Mouse (Mus musculus): Measurements from ENCODE around the gene Stpg1. TPM values are rescaled to one million over a fixed set of nuclear protein-coding genes. Genes with fewer than 3 reads are reported as not detected.

Gene Stpg1
- 0.34 and 0.43 TPM in 2 replicates for polyA plus RNA-seq (2015; fragmentation: Nextera tagmentation; extraction: Ambion mirVana)

GRCm38 (mm10) chr4:135494521-135495396 is at the start of gene Stpg1, which contains the start of gene Nipal3:
Gene Stpg1 (plus strand): TSS chr4:135494790.
Gene Nipal3 (minus strand): TSS chr4:135495038.
- peak within 1 kb of the TSS; percentile 81 for H3K4me2 ChIP-seq
- H3K36me3 ChIP-seq = peaks cover 5% of the 10 kb centered on the region; the same call in 1 of the 2 replicates
- H3K27ac ChIP-seq = peak within 1 kb of the TSS; percentile 53
- H3K27me3 ChIP-seq = no peaks in the 10 kb centered on the region
- WGBS = under 1% methylated on average over 53 of the region's 53 CpGs
- H3K9ac ChIP-seq = peak within 1 kb of the TSS; percentile 63
- peaks cover 17% of the 10 kb centered on the region for H3K4me1 ChIP-seq (replicated peaks)
- ATAC-seq (replicated peaks; ENCODE audit: insufficient number of reproducible peaks, insufficient read depth, low FRiP score, low read depth) = peak; percentile 93
- no peaks in the 10 kb centered on the region for H3K9me3 ChIP-seq (replicated peaks)
- peak within 1 kb of the TSS; percentile 65 for H3K4me3 ChIP-seq

- Histone ChIP-seq H3K4me1 (replicated peaks) (peaks cover 18% of the 10 kb centered on the region), H3K9ac (no peak overlapping the region), H3K4me3 (peak overlapping the region; percentile 6; the same call in 1 of the 2 replicates), H3K4me2 (peak overlapping the region; percentile 47), H3K9me3 (replicated peaks) (no peaks in the 10 kb centered on the region), H3K27ac (peak overlapping the region; percentile 29; the same call in 1 of the 2 replicates), H3K27me3 (no peaks in the 10 kb centered on the region), H3K36me3 (no peaks in the 10 kb centered on the region)
- 0 out of 2 replicates have a peak, but pooled peaks have one; percentile 22 for ATAC-seq (replicated peaks; ENCODE audit: insufficient number of reproducible peaks, insufficient read depth, low FRiP score, low read depth)
- WGBS = 36% methylated on average over 18 of the region's 18 CpGs
These were observed 43.1 kb upstream of the Stpg1 start for GRCm38 (mm10) chr4:135451360-135452015.

DNA sequence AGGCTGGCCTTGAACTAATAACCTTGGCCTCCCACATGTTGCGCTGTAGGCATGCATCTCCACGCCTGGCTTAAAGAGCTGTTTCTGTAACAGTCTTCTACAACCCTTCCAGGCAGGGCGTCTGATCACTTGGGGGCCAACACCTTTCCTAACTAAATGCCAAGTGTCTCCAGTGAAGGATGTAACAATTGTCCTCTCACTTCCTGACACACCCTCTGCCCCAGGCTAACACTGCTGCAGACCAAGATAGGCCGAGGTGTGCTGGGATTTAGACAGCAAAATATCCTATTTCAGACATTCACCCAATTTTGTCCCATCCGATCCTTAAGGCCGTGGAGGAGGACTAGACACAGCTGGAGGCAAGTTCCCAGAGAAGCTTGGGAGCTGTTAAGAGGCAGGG is 41.4 kb upstream of the Stpg1 start:
- Histone ChIP-seq H3K4me3 (no peak overlapping the region), H3K4me2 (no peak overlapping the region), H3K27ac (no peak overlapping the region), H3K4me1 (replicated peaks) (peaks cover 18% of the 10 kb centered on the region), H3K27me3 (no peaks in the 10 kb centered on the region), H3K9me3 (replicated peaks) (no peaks in the 10 kb centered on the region), H3K9ac (no peak overlapping the region), H3K36me3 (no peaks in the 10 kb centered on the region)
- ATAC-seq (replicated peaks; ENCODE audit: insufficient number of reproducible peaks, insufficient read depth, low FRiP score, low read depth) = no peak
- WGBS = 60% methylated on average over 6 of the region's 6 CpGs

DNA sequence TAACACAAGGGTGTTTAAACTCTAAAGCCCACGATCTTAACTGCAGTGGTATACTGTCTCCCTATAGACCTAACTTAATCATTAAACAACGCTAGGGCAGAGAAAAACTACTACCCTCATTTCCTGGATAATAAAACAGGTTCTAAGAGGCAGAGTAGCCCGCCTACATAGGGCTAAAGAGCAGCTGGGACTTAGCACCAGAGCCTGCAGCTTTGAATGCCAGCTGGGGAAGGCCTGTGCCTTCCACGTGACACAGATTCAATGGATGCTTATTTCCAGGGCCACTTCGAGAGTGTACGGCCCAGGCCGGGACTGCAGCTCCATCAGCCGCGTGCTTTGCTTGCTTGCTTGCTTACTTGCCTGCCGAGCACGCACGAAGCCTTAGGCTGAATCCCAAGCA is 41.0 kb upstream of the Stpg1 start:
- H3K4me1 ChIP-seq (replicated peaks) = peaks cover 18% of the 10 kb centered on the region
- WGBS = 76% methylated on average over 12 of the region's 12 CpGs
- no peak for ATAC-seq (replicated peaks; ENCODE audit: insufficient number of reproducible peaks, insufficient read depth, low FRiP score, low read depth)
- H3K36me3 ChIP-seq = no peaks in the 10 kb centered on the region
- no peak overlapping the region for H3K27ac ChIP-seq
- H3K9me3 ChIP-seq (replicated peaks) = no peaks in the 10 kb centered on the region
- no peaks in the 10 kb centered on the region for H3K27me3 ChIP-seq
- no peak overlapping the region for H3K4me2 ChIP-seq
- H3K9ac ChIP-seq = no peak overlapping the region
- no peak overlapping the region for H3K4me3 ChIP-seq

DNA sequence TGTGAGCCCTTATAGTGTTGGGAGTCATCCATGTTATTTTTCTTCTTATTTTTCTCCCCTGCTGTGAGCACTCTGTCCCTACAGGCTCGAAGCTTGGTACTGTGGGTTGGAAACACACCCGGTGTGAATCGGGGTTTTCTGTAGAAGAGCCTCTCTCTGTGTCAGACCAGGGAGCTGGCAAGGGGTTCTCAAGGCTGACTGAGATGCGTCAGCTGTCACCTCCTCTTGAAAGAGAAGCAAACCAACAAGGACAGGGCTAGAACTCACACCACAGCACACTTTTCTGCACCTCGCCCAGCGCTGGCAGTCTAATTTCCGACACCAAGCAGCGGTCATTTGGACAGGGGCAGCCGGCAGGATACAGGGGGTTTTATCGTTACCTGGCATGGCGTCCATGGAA is 31.2 kb upstream of the Stpg1 start:
- no peak for ATAC-seq (replicated peaks; ENCODE audit: insufficient number of reproducible peaks, insufficient read depth, low FRiP score, low read depth)
- no peak overlapping the region for H3K4me3 ChIP-seq
- no peak overlapping the region for H3K9ac ChIP-seq
- 80% methylated on average over 11 of the region's 11 CpGs for WGBS
- no peaks in the 10 kb centered on the region for H3K4me1 ChIP-seq (replicated peaks)
- H3K9me3 ChIP-seq (replicated peaks) = no peaks in the 10 kb centered on the region
- no peaks in the 10 kb centered on the region for H3K27me3 ChIP-seq
- H3K4me2 ChIP-seq = no peak overlapping the region
- 0 out of 2 replicates have a peak, but pooled peaks cover 2% of the 10 kb centered on the region for H3K36me3 ChIP-seq
- H3K27ac ChIP-seq = no peak overlapping the region

- no peak overlapping the region for H3K4me3 ChIP-seq
- no peak overlapping the region for H3K4me2 ChIP-seq
- no peaks in the 10 kb centered on the region for H3K27me3 ChIP-seq
- WGBS = 82% methylated on average over 10 of the region's 10 CpGs
- no peak overlapping the region for H3K9ac ChIP-seq
- no peak overlapping the region for H3K27ac ChIP-seq
- no peaks in the 10 kb centered on the region for H3K4me1 ChIP-seq (replicated peaks)
- H3K9me3 ChIP-seq (replicated peaks) = no peaks in the 10 kb centered on the region
- no peaks in the 10 kb centered on the region for H3K36me3 ChIP-seq
- no peak for ATAC-seq (replicated peaks; ENCODE audit: insufficient number of reproducible peaks, insufficient read depth, low FRiP score, low read depth)
These were observed 16.7 kb upstream of the Stpg1 start for GRCm38 (mm10) chr4:135477851-135478250.

DNA sequence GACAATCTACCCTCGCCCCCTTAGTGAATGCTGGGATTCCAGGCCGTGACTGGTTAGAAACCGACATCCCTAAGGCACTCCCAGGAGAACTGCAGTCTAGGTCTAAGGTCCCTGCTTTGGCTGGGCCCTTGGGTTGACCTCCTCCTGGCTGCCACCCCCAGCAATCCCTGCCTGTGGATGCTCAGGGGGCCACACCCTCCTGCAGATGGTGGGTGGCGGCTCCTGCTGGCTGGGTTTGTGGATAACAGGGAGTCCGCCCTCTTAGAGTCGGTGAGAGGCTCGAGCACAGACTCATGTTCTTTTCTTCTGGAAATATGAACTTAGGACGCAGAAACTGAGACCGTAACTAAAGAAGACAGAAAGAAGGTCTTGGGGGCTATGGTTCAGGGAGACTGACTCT is 14.2 kb upstream of the Stpg1 start:
- 77% methylated on average over 9 of the region's 9 CpGs for WGBS
- ATAC-seq (replicated peaks; ENCODE audit: insufficient number of reproducible peaks, insufficient read depth, low FRiP score, low read depth) = no peak

DNA sequence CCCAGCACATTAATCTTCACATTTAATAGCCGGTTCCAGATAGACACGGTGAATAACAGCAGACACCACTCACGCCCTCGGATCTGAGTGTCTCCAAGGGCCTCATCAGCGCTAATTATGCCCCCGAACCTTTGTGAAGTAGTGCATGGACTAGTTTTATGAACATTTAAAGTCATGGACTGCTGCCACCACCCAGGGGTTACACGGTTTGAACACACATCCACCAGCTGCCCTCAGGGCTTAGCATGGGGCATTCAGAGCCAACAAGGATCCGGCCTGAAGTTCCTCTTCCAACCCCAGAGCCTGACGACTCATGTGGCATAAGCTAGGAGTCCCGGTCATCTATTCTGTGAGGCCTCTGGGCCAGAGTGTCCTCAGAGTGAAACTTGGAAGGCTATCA is 9.5 kb upstream of the Stpg1 start:
- H3K4me3 ChIP-seq = no peak overlapping the region
- no peak overlapping the region for H3K27ac ChIP-seq
- 0 out of 2 replicates have a peak, but pooled peaks cover 4% of the 10 kb centered on the region for H3K4me1 ChIP-seq (replicated peaks)
- WGBS = 75% methylated on average over 10 of the region's 10 CpGs
- H3K9ac ChIP-seq = no peak overlapping the region
- H3K4me2 ChIP-seq = no peak overlapping the region
- H3K9me3 ChIP-seq (replicated peaks) = no peaks in the 10 kb centered on the region
- peaks cover 11% of the 10 kb centered on the region; the same call in 1 of the 2 replicates for H3K36me3 ChIP-seq
- H3K27me3 ChIP-seq = no peaks in the 10 kb centered on the region
- no peak for ATAC-seq (replicated peaks; ENCODE audit: insufficient number of reproducible peaks, insufficient read depth, low FRiP score, low read depth)

More for the DNA sequence above, 14.2 kb upstream of the Stpg1 start:
- Histone ChIP-seq H3K36me3 (no peaks in the 10 kb centered on the region), H3K4me2 (no peak overlapping the region), H3K9me3 (replicated peaks) (no peaks in the 10 kb centered on the region), H3K27ac (no peak overlapping the region), H3K4me1 (replicated peaks) (0 out of 2 replicates have a peak, but pooled peaks cover 4% of the 10 kb centered on the region), H3K27me3 (no peaks in the 10 kb centered on the region), H3K9ac (no peak overlapping the region), H3K4me3 (no peak overlapping the region)

GRCm38 (mm10) chr4:135486352-135486751 is 8.2 kb upstream of the Stpg1 start:
- Histone ChIP-seq H3K4me2 (no peak overlapping the region), H3K9me3 (replicated peaks) (no peaks in the 10 kb centered on the region), H3K4me1 (replicated peaks) (0 out of 2 replicates have a peak, but pooled peaks cover 4% of the 10 kb centered on the region), H3K27me3 (no peaks in the 10 kb centered on the region), H3K36me3 (peaks cover 12% of the 10 kb centered on the region; the same call in 1 of the 2 replicates), H3K27ac (no peak overlapping the region), H3K9ac (no peak overlapping the region), H3K4me3 (no peak overlapping the region)
- WGBS = 84% methylated on average over 11 of the region's 11 CpGs
- no peak for ATAC-seq (replicated peaks; ENCODE audit: insufficient number of reproducible peaks, insufficient read depth, low FRiP score, low read depth)

GRCm38 (mm10) chr4:135489256-135489655 is 5.3 kb upstream of the Stpg1 start:
- Histone ChIP-seq H3K27me3 (no peaks in the 10 kb centered on the region), H3K4me2 (no peak overlapping the region), H3K36me3 (peaks cover 12% of the 10 kb centered on the region; the same call in 1 of the 2 replicates), H3K9ac (no peak overlapping the region), H3K4me1 (replicated peaks) (peaks cover 9% of the 10 kb centered on the region), H3K27ac (no peak overlapping the region), H3K4me3 (no peak overlapping the region), H3K9me3 (replicated peaks) (no peaks in the 10 kb centered on the region)
- no peak for ATAC-seq (replicated peaks; ENCODE audit: insufficient number of reproducible peaks, insufficient read depth, low FRiP score, low read depth)
- 81% methylated on average over 7 of the region's 7 CpGs for WGBS

DNA sequence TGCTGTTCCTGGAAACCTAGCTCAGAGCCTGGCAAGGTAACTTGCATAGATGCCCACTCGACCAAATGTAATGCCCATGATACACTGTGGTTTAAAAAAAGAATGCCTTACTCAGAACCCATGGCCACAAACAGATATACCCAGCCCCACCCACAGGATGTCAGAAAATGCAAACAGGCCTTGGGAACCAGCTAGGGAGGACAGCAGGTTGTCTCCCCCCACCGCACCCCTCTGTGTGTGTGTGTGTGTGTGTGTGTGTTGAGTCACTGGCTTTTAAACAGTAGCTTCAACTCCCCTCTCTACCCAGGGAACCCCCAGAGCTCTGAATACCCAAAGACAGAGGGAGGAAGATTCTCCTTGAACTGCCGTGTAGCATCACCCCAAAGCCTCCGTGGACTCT is 1.3 kb upstream of the Stpg1 start:
- H3K27ac ChIP-seq = 0 out of 2 replicates have a peak overlapping the region, but pooled peaks have one; percentile 53

More for the DNA sequence above, 1.3 kb upstream of the Stpg1 start:
- Histone ChIP-seq H3K36me3 (peaks cover 12% of the 10 kb centered on the region; the same call in 1 of the 2 replicates), H3K9ac (0 out of 2 replicates have a peak overlapping the region, but pooled peaks have one; percentile 63), H3K4me3 (peak overlapping the region; percentile 65), H3K4me2 (peak overlapping the region; percentile 81), H3K4me1 (replicated peaks) (peaks cover 17% of the 10 kb centered on the region), H3K9me3 (replicated peaks) (no peaks in the 10 kb centered on the region), H3K27me3 (no peaks in the 10 kb centered on the region)
- ATAC-seq (replicated peaks; ENCODE audit: insufficient number of reproducible peaks, insufficient read depth, low FRiP score, low read depth) = no peak
- WGBS = 41% methylated on average over 4 of the region's 4 CpGs

Data from heart, embryonic 15.5 days (tissue).